Mouse (Mus musculus): ENCODE measurements around the gene Supt3. TPM values are rescaled to one million over a fixed set of nuclear protein-coding genes. Genes with fewer than 3 reads are reported as not detected.

The Supt3 gene
- polyA plus RNA-seq, 1 experiment from 2014 or later: 20.0 TPM

DNA sequence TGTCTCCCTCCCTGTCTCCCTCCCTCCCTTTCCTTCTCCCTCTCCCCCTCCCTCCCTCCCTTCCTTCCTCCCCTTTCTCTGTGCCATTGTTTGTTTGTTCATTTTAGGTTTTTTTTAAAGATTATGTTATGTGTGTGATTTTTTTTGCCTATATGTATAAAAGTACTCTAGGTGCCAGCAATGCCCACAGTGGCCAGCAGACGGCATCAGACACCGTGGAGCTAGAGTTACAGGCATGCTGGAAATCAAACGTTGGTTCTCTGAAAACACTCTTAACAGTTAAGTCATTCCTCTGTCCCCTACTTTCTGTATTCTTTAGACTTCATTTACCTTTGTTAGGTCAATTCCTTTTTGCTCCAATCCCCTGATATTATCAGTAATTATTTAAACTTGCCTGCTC lies 33.2 kb upstream of the Supt3 start:
- Histone ChIP-seq H3K27me3 (peaks cover 23% of the 10 kb centered on the region), H3K4me2 (no peak overlapping the region), H3K27ac (no peak overlapping the region), H3K9me3 (replicated peaks) (no peaks in the 10 kb centered on the region), H3K4me3 (no peak overlapping the region), H3K9ac (no peak overlapping the region), H3K4me1 (no peaks in the 10 kb centered on the region), H3K36me3 (ENCODE audit: poor library complexity, severe bottlenecking) (no peaks in the 10 kb centered on the region)
- no peak for ATAC-seq
- 61% methylated on average over 3 of the region's 3 CpGs for WGBS

DNA sequence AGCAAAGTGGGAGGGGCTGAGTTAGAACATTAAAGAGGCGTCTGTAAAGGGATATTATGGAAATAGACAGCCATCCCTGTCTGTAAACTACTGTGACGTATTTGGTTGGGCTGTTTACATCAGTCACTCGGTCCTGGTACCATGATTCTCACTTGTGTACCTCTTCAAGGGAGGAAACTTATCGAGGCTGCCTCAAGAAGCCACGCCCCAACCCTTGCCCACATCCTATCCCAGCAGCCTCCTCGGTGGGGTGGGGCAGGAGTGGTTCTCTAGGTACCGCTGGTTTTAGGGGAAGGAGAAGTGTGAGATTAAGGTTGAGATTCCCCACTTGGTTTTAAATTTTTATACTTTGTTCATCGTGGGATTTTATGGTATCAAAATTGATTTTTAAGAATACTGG lies 31.6 kb upstream of the Supt3 start:
- Histone ChIP-seq H3K36me3 (ENCODE audit: poor library complexity, severe bottlenecking) (no peaks in the 10 kb centered on the region), H3K4me2 (no peak overlapping the region), H3K4me3 (no peak overlapping the region), H3K9me3 (replicated peaks) (no peaks in the 10 kb centered on the region), H3K9ac (no peak overlapping the region), H3K27ac (no peak overlapping the region), H3K4me1 (no peaks in the 10 kb centered on the region), H3K27me3 (peaks cover 8% of the 10 kb centered on the region)
- WGBS: 89% methylated on average over 8 of the region's 8 CpGs
- ATAC-seq: no peak

DNA sequence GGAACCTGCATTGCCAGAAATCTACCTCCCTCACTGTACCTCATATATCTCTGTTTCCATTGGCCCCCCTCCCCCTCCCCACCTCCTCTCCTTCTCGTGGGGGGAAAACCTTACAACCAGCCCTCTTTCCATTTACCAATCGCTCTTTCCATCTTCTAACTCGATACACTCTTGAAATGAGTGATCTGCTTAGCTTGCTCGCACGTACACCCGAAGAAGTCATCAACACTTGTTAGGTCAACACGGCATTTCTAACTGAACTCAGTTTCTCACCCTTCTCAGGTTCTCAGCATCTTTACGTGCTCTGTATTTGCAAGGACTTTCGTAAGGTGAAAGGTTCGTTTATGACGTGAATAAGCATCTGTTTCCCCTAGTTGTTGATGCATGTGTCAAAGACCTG lies 10.6 kb upstream of the Supt3 start:
- 89% methylated on average over 11 of the region's 11 CpGs for WGBS
- no peak for ATAC-seq
- no peaks in the 10 kb centered on the region for H3K27me3 ChIP-seq
- H3K9me3 ChIP-seq (replicated peaks): no peaks in the 10 kb centered on the region
- no peaks in the 10 kb centered on the region for H3K4me1 ChIP-seq
- no peak overlapping the region for H3K27ac ChIP-seq
- no peak overlapping the region for H3K9ac ChIP-seq
- no peaks in the 10 kb centered on the region for H3K36me3 ChIP-seq (ENCODE audit: poor library complexity, severe bottlenecking)
- no peak overlapping the region for H3K4me3 ChIP-seq
- H3K4me2 ChIP-seq: no peak overlapping the region

DNA sequence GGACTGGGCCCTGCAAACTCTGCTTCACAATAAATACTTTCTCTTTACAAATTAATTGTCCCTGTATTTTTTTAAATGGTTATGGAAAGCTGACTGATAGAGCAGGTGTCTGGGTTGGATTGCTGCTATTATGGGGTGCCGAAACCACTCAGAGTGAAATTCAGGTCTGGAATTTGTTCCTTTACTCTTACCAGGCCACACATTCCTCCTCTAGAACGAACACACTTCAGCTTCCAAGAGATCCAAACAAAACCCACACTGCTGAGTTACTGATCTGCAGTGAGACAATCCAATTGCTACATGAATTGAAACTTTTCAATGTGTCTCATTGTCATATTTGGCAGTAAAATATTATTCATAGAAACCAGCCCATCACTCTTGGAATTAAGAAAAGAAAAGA lies 10.0 kb upstream of the Supt3 start:
- no peak overlapping the region for H3K4me3 ChIP-seq
- H3K4me2 ChIP-seq: no peak overlapping the region
- no peaks in the 10 kb centered on the region for H3K4me1 ChIP-seq
- H3K36me3 ChIP-seq (ENCODE audit: poor library complexity, severe bottlenecking): no peaks in the 10 kb centered on the region
- H3K9ac ChIP-seq: no peak overlapping the region
- H3K27ac ChIP-seq: no peak overlapping the region
- 63% methylated on average over 2 of the region's 2 CpGs for WGBS
- H3K27me3 ChIP-seq: no peaks in the 10 kb centered on the region
- ATAC-seq: no peak
- no peaks in the 10 kb centered on the region for H3K9me3 ChIP-seq (replicated peaks)

DNA sequence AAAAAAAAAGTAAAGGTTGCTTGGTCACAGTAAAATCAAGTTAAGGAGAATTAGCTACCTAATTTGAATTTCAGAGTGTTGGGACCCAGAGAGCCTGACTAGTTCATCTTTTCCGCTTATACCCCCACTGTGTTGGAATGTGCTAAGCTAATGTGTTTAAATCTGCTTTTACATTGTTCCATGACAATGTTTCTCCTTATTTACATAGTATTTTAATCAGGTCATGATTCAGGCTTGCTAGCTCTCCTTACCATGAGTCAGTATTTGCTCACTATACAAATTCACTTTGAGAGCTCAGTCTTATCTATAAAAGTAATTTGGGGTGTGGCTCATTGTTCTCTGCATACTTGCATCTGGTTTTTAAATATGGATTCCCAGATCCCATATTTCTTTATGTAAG lies 9.6 kb upstream of the Supt3 start:
- H3K27me3 ChIP-seq: no peaks in the 10 kb centered on the region
- no peak overlapping the region for H3K27ac ChIP-seq
- ATAC-seq: no peak
- 66% methylated on average over 1 of the region's 1 CpGs for WGBS
- no peak overlapping the region for H3K9ac ChIP-seq
- H3K36me3 ChIP-seq (ENCODE audit: poor library complexity, severe bottlenecking): no peaks in the 10 kb centered on the region
- no peak overlapping the region for H3K4me2 ChIP-seq
- H3K4me1 ChIP-seq: no peaks in the 10 kb centered on the region
- H3K9me3 ChIP-seq (replicated peaks): no peaks in the 10 kb centered on the region
- H3K4me3 ChIP-seq: no peak overlapping the region

DNA sequence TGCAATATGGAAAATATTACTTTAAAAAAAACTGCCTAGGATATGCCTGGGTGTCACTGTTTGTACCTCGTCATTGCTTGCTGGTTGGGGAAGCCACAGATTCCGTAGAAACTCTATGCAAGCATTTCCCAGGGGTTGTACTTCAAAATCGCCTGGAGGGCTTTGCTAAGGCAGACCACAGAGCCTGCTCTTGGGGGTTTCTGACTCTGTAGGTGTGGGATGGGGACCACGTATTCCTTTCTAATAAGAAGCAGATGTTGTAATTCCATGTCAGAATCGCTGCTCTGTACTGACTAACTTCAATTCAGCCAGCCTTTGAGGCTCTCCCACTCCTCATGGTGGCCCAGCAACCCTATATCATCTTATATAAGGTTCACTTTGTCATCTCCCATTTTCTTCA lies 8.4 kb upstream of the Supt3 start:
- H3K4me3 ChIP-seq: no peak overlapping the region
- H3K4me2 ChIP-seq: no peak overlapping the region
- no peaks in the 10 kb centered on the region for H3K36me3 ChIP-seq (ENCODE audit: poor library complexity, severe bottlenecking)
- no peak overlapping the region for H3K27ac ChIP-seq
- no peaks in the 10 kb centered on the region for H3K9me3 ChIP-seq (replicated peaks)
- ATAC-seq: no peak
- no peaks in the 10 kb centered on the region for H3K4me1 ChIP-seq
- no peaks in the 10 kb centered on the region for H3K27me3 ChIP-seq
- 76% methylated on average over 5 of the region's 5 CpGs for WGBS
- no peak overlapping the region for H3K9ac ChIP-seq

DNA sequence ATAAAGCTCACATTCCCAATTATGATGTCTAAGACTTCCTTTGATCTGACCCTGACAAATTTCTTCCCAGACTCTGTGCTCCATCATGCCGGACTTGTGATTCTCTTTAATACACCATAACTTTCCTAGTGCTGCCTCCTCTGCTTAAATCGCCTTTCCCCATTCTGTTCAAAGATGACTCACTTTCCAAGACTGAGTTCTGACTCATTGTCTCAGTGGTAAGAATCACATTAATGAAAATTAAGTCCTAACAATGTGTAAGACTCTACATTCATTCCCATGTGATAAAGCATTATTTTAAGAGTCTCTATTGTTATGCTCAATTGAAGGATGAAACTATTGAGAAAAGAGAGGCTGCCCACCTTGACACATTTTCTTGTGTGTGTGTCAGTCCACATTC lies 6.1 kb upstream of the Supt3 start:
- H3K27ac ChIP-seq: no peak overlapping the region
- ATAC-seq: no peak
- H3K36me3 ChIP-seq (ENCODE audit: poor library complexity, severe bottlenecking): no peaks in the 10 kb centered on the region
- no peaks in the 10 kb centered on the region for H3K4me1 ChIP-seq
- H3K27me3 ChIP-seq: no peaks in the 10 kb centered on the region
- H3K4me3 ChIP-seq: no peak overlapping the region
- H3K9ac ChIP-seq: no peak overlapping the region
- no peaks in the 10 kb centered on the region for H3K9me3 ChIP-seq (replicated peaks)
- H3K4me2 ChIP-seq: no peak overlapping the region
- 89% methylated on average over 2 of the region's 2 CpGs for WGBS

DNA sequence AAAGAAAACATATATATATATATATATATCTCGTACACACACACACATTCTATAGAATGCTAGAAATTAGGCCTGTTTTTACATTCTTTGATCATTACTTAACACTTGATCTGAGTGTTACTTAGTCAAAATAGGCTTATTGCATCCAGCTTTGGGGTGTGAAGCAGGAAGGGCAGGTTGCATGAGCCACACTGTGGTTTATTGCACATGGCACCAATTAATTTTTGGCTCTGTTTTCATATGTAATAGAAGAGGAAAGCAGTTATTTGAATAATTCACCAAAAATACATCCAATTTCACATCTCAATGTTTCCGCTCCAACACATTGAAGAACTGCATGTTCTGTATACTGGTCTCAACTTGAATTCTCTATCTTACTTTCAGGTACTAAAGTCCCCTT lies 4.4 kb upstream of the Supt3 start:
- H3K9me3 ChIP-seq (replicated peaks): no peaks in the 10 kb centered on the region
- 96% methylated on average over 2 of the region's 2 CpGs for WGBS
- no peaks in the 10 kb centered on the region for H3K27me3 ChIP-seq

DNA sequence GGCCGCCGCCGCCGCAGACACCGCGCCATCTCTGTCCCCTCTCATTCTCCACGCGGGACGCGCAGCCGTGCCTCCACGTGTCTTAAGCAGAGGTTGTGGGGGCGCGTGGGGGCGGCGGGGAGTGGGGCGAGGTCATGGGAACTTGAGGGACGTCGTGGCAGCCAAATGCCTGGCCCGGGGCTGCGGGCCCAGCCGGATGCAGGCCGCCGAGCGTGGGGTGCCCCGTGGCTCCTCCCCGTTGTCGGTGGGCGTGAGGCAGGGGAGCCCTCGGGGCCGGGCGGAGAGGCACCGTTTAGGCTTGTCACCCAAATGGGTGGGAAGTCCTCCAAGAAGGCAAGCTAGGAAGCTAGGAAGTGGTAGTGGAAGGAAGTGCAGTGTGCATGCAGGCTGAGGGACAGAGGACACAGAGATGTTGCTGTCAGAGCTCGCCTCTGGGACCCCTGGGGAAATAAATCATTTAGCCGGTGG lies 419 bp downstream of the Supt3 start:
- WGBS: under 1% methylated on average over 30 of the region's 35 CpGs
- peak; percentile 89 for ATAC-seq

More for the DNA sequence above, 4.4 kb upstream of the Supt3 start:
- Histone ChIP-seq H3K4me2 (no peak overlapping the region), H3K27ac (no peak overlapping the region), H3K4me1 (no peaks in the 10 kb centered on the region), H3K4me3 (no peak overlapping the region), H3K36me3 (ENCODE audit: poor library complexity, severe bottlenecking) (no peaks in the 10 kb centered on the region), H3K9ac (no peak overlapping the region)
- no peak for ATAC-seq

DNA sequence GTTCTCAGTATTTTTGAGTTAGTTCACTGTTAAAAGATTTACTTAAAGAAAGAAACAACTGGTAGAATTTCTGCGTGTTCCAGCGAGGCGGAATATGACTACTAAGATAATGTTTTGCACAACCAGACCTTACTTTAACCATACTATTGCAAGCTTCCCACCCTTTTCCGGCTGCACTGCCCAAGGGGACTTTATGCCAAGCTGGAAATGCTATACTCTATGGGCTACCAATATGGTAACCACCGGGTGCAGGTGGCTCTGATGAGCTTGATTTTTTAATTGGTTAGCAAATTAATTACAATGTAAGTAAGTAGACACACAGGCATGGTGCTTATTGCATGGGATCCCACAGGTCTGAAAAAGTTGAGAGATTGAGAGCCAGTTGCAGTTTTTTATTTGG lies 1.2 kb downstream of the Supt3 start:
- Histone ChIP-seq H3K27me3 (no peaks in the 10 kb centered on the region), H3K4me3 (peak overlapping the region; percentile 73), H3K36me3 (ENCODE audit: poor library complexity, severe bottlenecking) (no peaks in the 10 kb centered on the region), H3K4me2 (peak overlapping the region; percentile 69), H3K9ac (0 out of 2 replicates have a peak overlapping the region, but pooled peaks have one; percentile 1), H3K4me1 (peaks cover 8% of the 10 kb centered on the region), H3K9me3 (replicated peaks) (no peaks in the 10 kb centered on the region), H3K27ac (no peak overlapping the region)
- ATAC-seq: no peak
- WGBS: 65% methylated on average over 5 of the region's 5 CpGs

More for the DNA sequence above, 419 bp downstream of the Supt3 start:
- Histone ChIP-seq H3K9me3 (replicated peaks) (no peaks in the 10 kb centered on the region), H3K27ac (peak overlapping the region; percentile 80), H3K4me2 (peak overlapping the region; percentile 69), H3K4me1 (peaks cover 8% of the 10 kb centered on the region), H3K36me3 (ENCODE audit: poor library complexity, severe bottlenecking) (no peaks in the 10 kb centered on the region), H3K4me3 (peak overlapping the region; percentile 73), H3K9ac (peak overlapping the region; percentile 89), H3K27me3 (no peaks in the 10 kb centered on the region)

DNA sequence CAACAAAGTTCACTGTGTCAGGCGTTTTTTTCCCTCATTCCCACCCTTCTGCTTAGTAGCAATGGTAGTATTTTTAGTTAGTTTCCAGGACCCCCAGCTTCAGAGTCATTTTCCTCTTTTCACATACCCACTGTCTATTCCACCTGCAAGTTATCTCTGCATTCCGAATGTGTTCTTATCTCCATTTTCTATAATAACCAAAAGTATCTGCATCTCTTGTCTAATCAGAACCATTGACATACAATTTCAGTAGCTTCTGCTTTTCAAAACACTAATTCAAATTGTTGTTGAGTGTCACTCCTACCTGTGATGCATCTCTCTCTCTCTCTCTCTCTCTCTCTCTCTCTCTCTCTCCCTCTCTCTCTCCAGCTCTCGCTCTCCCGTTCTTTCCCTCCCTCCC lies 3.4 kb downstream of the Supt3 start:
- H3K27ac ChIP-seq: no peak overlapping the region
- 67% methylated on average over 4 of the region's 4 CpGs for WGBS
- H3K9me3 ChIP-seq (replicated peaks): no peaks in the 10 kb centered on the region
- no peak for ATAC-seq
- no peak overlapping the region for H3K4me2 ChIP-seq
- H3K4me3 ChIP-seq: no peak overlapping the region
- no peak overlapping the region for H3K9ac ChIP-seq
- H3K36me3 ChIP-seq (ENCODE audit: poor library complexity, severe bottlenecking): no peaks in the 10 kb centered on the region
- H3K4me1 ChIP-seq: peaks cover 8% of the 10 kb centered on the region
- no peaks in the 10 kb centered on the region for H3K27me3 ChIP-seq

DNA sequence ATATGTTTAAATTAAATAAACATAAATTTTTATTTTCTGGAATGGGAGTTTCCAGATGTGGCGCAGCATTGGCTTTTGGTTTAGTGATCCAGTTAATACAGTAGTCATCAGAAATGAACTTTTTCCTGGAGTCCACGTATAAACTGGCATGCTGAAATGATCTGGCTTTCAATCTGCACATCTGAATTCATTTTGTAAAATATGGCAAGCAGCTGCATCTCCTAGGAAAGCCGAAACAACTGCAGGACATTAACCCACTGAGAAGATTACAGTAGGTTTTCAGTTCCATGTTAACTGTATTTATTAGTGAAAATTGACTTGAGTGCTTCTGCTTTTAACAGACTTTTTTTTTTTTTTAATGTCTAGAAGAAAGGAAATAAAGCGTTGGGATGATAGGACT lies 5.4 kb downstream of the Supt3 start:
- 91% methylated on average over 4 of the region's 4 CpGs for WGBS
- peaks cover 8% of the 10 kb centered on the region for H3K4me1 ChIP-seq
- H3K9ac ChIP-seq: no peak overlapping the region
- no peak for ATAC-seq
- H3K4me3 ChIP-seq: no peak overlapping the region
- H3K27me3 ChIP-seq: no peaks in the 10 kb centered on the region
- no peaks in the 10 kb centered on the region for H3K9me3 ChIP-seq (replicated peaks)
- H3K36me3 ChIP-seq (ENCODE audit: poor library complexity, severe bottlenecking): no peaks in the 10 kb centered on the region
- no peak overlapping the region for H3K27ac ChIP-seq
- H3K4me2 ChIP-seq: no peak overlapping the region

DNA sequence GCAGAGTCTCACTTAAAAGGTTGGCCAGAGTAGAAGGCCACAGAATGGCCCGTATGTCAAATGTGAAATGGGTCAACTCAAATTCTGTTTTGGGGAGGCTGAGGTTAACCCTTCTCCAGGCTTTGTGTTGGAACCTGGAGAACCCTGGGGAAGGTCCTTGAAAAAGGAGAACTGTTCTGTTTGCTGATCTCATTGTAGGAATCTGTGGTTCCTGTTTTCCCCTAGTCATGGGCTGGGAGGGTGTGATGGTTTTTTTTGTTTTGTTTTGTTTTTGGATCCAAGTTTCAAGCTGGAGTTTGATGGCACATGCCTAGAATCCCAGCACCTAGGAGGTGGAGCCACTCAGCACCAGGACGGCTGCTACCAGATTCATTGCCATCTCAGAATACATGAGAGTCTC lies 6.2 kb downstream of the Supt3 start:
- H3K4me1 ChIP-seq: peaks cover 3% of the 10 kb centered on the region
- no peak overlapping the region for H3K4me3 ChIP-seq
- H3K9ac ChIP-seq: no peak overlapping the region
- no peak overlapping the region for H3K4me2 ChIP-seq
- WGBS: 80% methylated on average over 2 of the region's 2 CpGs
- no peaks in the 10 kb centered on the region for H3K27me3 ChIP-seq
- H3K36me3 ChIP-seq (ENCODE audit: poor library complexity, severe bottlenecking): no peaks in the 10 kb centered on the region
- H3K9me3 ChIP-seq (replicated peaks): no peaks in the 10 kb centered on the region
- H3K27ac ChIP-seq: no peak overlapping the region
- no peak for ATAC-seq

Measured in forebrain, embryonic 13.5 days (tissue).